Mouse (Mus musculus) limb, embryonic 14.5 days (tissue): Measurements from ENCODE around the gene Slc6a17. TPM values are rescaled to one million over a fixed set of nuclear protein-coding genes. Genes with fewer than 3 reads are reported as not detected.

ENCODE experiments used
- ATAC-seq: fragments of 200-750 bp; cut with Nextera tagmentation; 2 replicates; pipeline ENCODE4 v1.8.0; 2017; ENCODE audit warnings: low read depth, moderate number of reproducible peaks, moderate TSS enrichment; ENCODE audit not compliant: low FRiP score
- DNase-seq: peaks from one replicate; pipeline ENCODE4 v3.0.0-alpha.2; 2015; ENCODE audit warnings: low spot score
- H3K27ac ChIP-seq: fragments of 300-500 bp; sonication (generic); replicated peaks from 2 replicates; pipeline ENCODE4 v1.5.1; 2014; ENCODE audit warnings: low read depth, mild to moderate bottlenecking, low read length, moderate library complexity, mixed read lengths
- H3K27me3 ChIP-seq: fragments of 300-500 bp; sonication (generic); 2 replicates; pipeline ENCODE4 v1.6.1; 2014; ENCODE audit warnings: low read length, mixed read lengths; ENCODE audit not compliant: control insufficient read depth, insufficient read depth
- H3K36me3 ChIP-seq: fragments of 300-500 bp; sonication (generic); 2 replicates; pipeline ENCODE4 v1.6.1; 2014; ENCODE audit warnings: mild to moderate bottlenecking, low read length, moderate library complexity, mixed read lengths; ENCODE audit not compliant: control insufficient read depth, insufficient read depth
- H3K4me1 ChIP-seq: fragments of 300-500 bp; sonication (generic); 2 replicates; pipeline ENCODE4 v1.6.1; 2014; ENCODE audit warnings: antibody characterized with exemption, low read length, mixed read lengths; ENCODE audit not compliant: control insufficient read depth, insufficient read depth
- H3K4me2 ChIP-seq: fragments of 300-500 bp; sonication (generic); replicated peaks from 2 replicates; pipeline ENCODE4 v1.6.1; 2014; ENCODE audit warnings: low read depth, mild to moderate bottlenecking, low read length, moderate library complexity; ENCODE audit not compliant: severe bottlenecking
- H3K4me3 ChIP-seq: fragments of 300-500 bp; sonication (generic); replicated peaks from 2 replicates; pipeline ENCODE4 v1.5.1; 2014; ENCODE audit warnings: low read length
- H3K9ac ChIP-seq: fragments of 300-500 bp; sonication (generic); 2 replicates; pipeline ENCODE4 v1.6.1; 2014; ENCODE audit warnings: mild to moderate bottlenecking, low read depth, low read length, moderate library complexity; ENCODE audit not compliant: severe bottlenecking
- H3K9me3 ChIP-seq: fragments of 300-500 bp; sonication (generic); 2 replicates; pipeline ENCODE4 v1.6.1; 2016; ENCODE audit warnings: low read length; ENCODE audit not compliant: control insufficient read depth
- POLR2A ChIP-seq: fragments of 200-500 bp; IDR thresholded peaks from 2 replicates; pipeline ENCODE4 v1.8.0; 2012; ENCODE audit warnings: inconsistent platforms, mild to moderate bottlenecking, moderate library complexity, borderline replicate concordance; ENCODE audit not compliant: insufficient read depth, insufficient read length; ENCODE audit errors: extremely low read depth
- WGBS: fragments of 180-500 bp; shearing (Covaris S2); extraction: QIAGEN DNeasy Blood & Tissue Kit; methylation state at CpG from one replicate; pipeline ENCODE4 v1.1.7; 2014; 5-methylcytosine and 5-hydroxymethylcytosine counted together
- polyA plus RNA-seq, 2 experiments: library from polyadenylated mRNA; depleted of rRNA in 1 of 2; stranded (reverse) in 1 of 2; unstranded in 1 of 2; fragments of >200 nt; fragmentation: Nextera tagmentation in 1 of 2; extraction: Ambion mirVana in 1 of 2; gene quantifications; 2 replicates each; pipeline versions ENCODE4 v1.2.1 to v1.2.3; 2012 to 2014

The Slc6a17 gene
- polyA plus RNA-seq, 2 experiments: 6.4 to 18.2 TPM

GRCm38 (mm10) chr3:107468106-107468505 is 49.7 kb downstream of the Slc6a17 start:
- H3K4me2 ChIP-seq: no peak overlapping the region
- no peak overlapping the region for H3K4me3 ChIP-seq
- H3K9ac ChIP-seq: no peak overlapping the region
- no peaks in the 10 kb centered on the region for H3K36me3 ChIP-seq
- TF ChIP-seq POLR2A: no peak
- 84% methylated on average over 11 of the region's 11 CpGs for WGBS
- H3K27ac ChIP-seq: no peak overlapping the region
- DNase-seq (no peak), ATAC-seq (no peak)
- H3K27me3 ChIP-seq: 0 out of 2 replicates have a peak, but pooled peaks cover 3% of the 10 kb centered on the region
- H3K4me1 ChIP-seq: no peaks in the 10 kb centered on the region
- no peaks in the 10 kb centered on the region for H3K9me3 ChIP-seq

- Histone ChIP-seq H3K4me1 (no peaks in the 10 kb centered on the region), H3K27me3 (peaks cover 8% of the 10 kb centered on the region), H3K27ac (no peak overlapping the region), H3K9me3 (no peaks in the 10 kb centered on the region), H3K9ac (no peak overlapping the region), H3K4me3 (no peak overlapping the region), H3K4me2 (no peak overlapping the region), H3K36me3 (no peaks in the 10 kb centered on the region)
- WGBS: 8% methylated on average over 6 of the region's 6 CpGs
- TF ChIP-seq POLR2A: no peak
- ATAC-seq (no peak), DNase-seq (peak; percentile 76)
Measured at GRCm38 (mm10) chr3:107466577-107466976, 51.2 kb downstream of the Slc6a17 start.

- Histone ChIP-seq H3K9me3 (no peaks in the 10 kb centered on the region), H3K4me1 (peaks cover 19% of the 10 kb centered on the region), H3K9ac (no peak overlapping the region), H3K4me3 (no peak overlapping the region), H3K4me2 (no peak overlapping the region), H3K36me3 (no peaks in the 10 kb centered on the region), H3K27me3 (peaks cover 52% of the 10 kb centered on the region), H3K27ac (no peak overlapping the region)
- WGBS: 21% methylated on average over 5 of the region's 5 CpGs
- no peak for TF ChIP-seq POLR2A
- ATAC-seq (no peak), DNase-seq (peak; percentile 86)
Measured at GRCm38 (mm10) chr3:107462160-107462559, 55.7 kb downstream of the Slc6a17 start.

- no peaks in the 10 kb centered on the region for H3K36me3 ChIP-seq
- DNase-seq: no peak
- WGBS: under 1% methylated on average over 56 of the region's 69 CpGs
- H3K4me2 ChIP-seq: peak overlapping the region; percentile 97
- H3K9ac ChIP-seq: peak overlapping the region; percentile 44
- no peak for TF ChIP-seq POLR2A
- H3K27ac ChIP-seq: no peak overlapping the region
- no peaks in the 10 kb centered on the region for H3K9me3 ChIP-seq
- H3K4me1 ChIP-seq: peaks cover 19% of the 10 kb centered on the region
- peak overlapping the region; percentile 51 for H3K4me3 ChIP-seq
- ATAC-seq: no peak; the same call in 1 of the 2 replicates
- H3K27me3 ChIP-seq: peaks cover 65% of the 10 kb centered on the region
Measured at GRCm38 (mm10) chr3:107459773-107460431, 57.9 kb downstream of the Slc6a17 start.

GRCm38 (mm10) chr3:107459196-107459772 is 58.5 kb downstream of the Slc6a17 start, which contains the start of gene Kcnc4:
Gene Kcnc4 (minus strand): TSS chr3:107459552.
- no peaks in the 10 kb centered on the region for H3K36me3 ChIP-seq
- DNase-seq: no peak
- no peak within 1 kb of the TSS for H3K27ac ChIP-seq
- H3K4me1 ChIP-seq: peaks cover 19% of the 10 kb centered on the region
- H3K27me3 ChIP-seq: peaks cover 65% of the 10 kb centered on the region
- no peaks in the 10 kb centered on the region for H3K9me3 ChIP-seq
- 0 out of 2 replicates have a peak, but pooled peaks have one; percentile 24 for ATAC-seq
- H3K9ac ChIP-seq: peak within 1 kb of the TSS; percentile 44
- under 1% methylated on average over 43 of the region's 68 CpGs for WGBS
- peak within 1 kb of the TSS; percentile 51 for H3K4me3 ChIP-seq
- no peak for TF ChIP-seq POLR2A
- peak within 1 kb of the TSS; percentile 97 for H3K4me2 ChIP-seq
